Mouse (Mus musculus) brain, embryonic 14.5 days (tissue): ENCODE results near the gene 4933416C03Rik. TPM values are rescaled to one million over a fixed set of nuclear protein-coding genes. Genes with fewer than 3 reads are reported as not detected.

Experiments
- DNase-seq: peaks from one replicate; pipeline ENCODE4 v3.0.0-alpha.2; 2011; ENCODE audit warnings: low read depth
- CTCF ChIP-seq: fragments of 200-500 bp; IDR thresholded peaks from 2 replicates; pipeline ENCODE4 v1.5.1; 2012; ENCODE audit warnings: inconsistent platforms, mild to moderate bottlenecking, moderate library complexity, borderline replicate concordance; ENCODE audit not compliant: insufficient read depth, insufficient read length; ENCODE audit errors: extremely low read depth
- POLR2A ChIP-seq: fragments of 200-500 bp; IDR thresholded peaks from 2 replicates; pipeline ENCODE4 v1.6.1; 2012; ENCODE audit warnings: mild to moderate bottlenecking, inconsistent platforms, borderline replicate concordance; ENCODE audit not compliant: poor library complexity, insufficient read depth, insufficient read length, severe bottlenecking; ENCODE audit errors: extremely low read depth
- polyA plus RNA-seq: library from polyadenylated mRNA; depleted of rRNA; stranded (reverse); fragments of >200 nt; gene quantifications from 2 replicates; pipeline ENCODE4 v1.2.3, GENCODE M21; 2012; rRNA removed

The 4933416C03Rik gene
- polyA plus RNA-seq = not detected in 2 replicates

DNA sequence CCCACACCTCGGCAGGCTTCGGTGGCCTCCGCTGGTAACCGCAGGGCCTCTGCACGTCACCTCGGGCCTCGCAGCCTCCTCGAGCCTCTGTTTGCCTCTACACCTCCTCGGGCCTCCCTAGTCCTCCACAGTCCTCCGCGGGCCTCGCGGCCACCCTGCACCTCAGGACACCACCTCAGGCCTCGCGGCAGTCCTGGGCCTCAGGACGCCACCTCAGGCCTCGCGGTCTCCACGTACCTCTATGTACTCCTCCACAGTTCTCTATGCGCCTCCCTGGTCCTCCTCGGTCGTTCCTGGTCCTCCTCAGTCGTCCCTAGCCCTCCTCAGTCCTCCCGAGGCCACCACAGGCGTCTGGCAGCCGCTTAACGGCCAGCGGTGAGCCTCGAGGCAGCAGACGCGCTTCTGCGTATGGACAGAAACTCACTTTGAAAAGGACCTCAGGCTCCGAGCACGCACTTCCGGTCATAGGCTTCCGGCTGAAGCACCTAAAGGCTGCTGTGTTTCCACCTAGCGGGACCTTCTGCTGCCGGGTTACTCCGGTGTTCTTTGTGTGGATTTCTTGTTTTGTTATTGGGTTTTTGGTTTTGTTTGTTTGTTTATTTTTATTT is at the start of gene 4933416C03Rik:
Gene 4933416C03Rik (minus strand): TSS at position 51 of the 608 bp plus-strand sequence.
- DNase-seq = no peak
- TF ChIP-seq POLR2A (no peak), CTCF (no peak)

DNA sequence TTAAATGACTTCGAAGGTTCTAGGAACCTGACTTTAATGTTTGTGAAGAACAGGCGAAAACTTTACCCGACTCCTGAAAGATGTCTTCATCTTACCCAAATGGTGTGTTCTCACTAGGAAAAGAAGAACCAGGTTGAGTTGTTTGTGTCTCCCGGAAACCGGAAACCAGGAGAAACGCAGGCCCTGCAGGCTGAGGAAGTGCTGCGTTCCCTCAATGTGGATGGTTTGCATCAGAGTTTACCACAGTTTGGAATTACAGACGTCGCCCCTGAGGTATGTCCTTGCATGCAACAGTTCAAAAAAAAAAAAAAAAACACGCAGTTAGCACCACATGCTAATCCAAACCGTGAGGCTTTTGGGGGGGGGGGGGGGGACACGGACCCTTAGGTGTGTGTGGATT is 48.6 kb upstream of the 4933416C03Rik start:
- TF ChIP-seq CTCF (no peak), POLR2A (no peak)
- no peak for DNase-seq

- no peak for TF ChIP-seq CTCF
- no peak for TF ChIP-seq POLR2A
- no peak for DNase-seq
Observed at GRCm38 (mm10) chr10:116156699-116157098, 43.0 kb upstream of the 4933416C03Rik start.

- TF ChIP-seq POLR2A (no peak), CTCF (no peak)
- DNase-seq = no peak
Observed at GRCm38 (mm10) chr10:116154707-116155106, 41.0 kb upstream of the 4933416C03Rik start.

GRCm38 (mm10) chr10:116146091-116146490 is 32.4 kb upstream of the 4933416C03Rik start:
- TF ChIP-seq POLR2A (no peak), CTCF (no peak)
- peak; percentile 49 for DNase-seq

DNA sequence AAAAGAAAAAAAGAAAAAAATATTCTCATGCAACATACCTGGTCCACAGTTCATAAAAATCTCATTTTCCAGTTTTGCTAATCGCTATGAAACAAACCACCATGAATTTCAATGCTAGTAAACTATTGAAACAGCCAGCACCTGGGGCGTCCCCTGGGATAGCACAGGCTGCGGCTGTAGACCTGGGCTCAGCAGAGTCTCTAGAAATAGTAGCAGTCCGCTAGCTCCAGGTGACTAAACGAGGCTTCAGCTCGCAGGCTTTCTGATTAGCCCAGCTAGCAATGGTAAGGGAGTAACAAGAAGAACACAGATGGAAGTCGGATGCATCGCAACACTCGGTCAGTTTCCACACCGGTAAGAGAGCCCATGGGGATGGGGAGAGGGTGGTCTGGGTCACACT is 30.0 kb upstream of the 4933416C03Rik start:
- DNase-seq = no peak
- no peak for TF ChIP-seq CTCF
- TF ChIP-seq POLR2A = no peak

GRCm38 (mm10) chr10:116140226-116140625 is 26.5 kb upstream of the 4933416C03Rik start:
- DNase-seq = no peak
- TF ChIP-seq CTCF (no peak), POLR2A (no peak)

- TF ChIP-seq POLR2A (no peak), CTCF (no peak)
Observed at GRCm38 (mm10) chr10:116135187-116135586, 21.5 kb upstream of the 4933416C03Rik start.

DNA sequence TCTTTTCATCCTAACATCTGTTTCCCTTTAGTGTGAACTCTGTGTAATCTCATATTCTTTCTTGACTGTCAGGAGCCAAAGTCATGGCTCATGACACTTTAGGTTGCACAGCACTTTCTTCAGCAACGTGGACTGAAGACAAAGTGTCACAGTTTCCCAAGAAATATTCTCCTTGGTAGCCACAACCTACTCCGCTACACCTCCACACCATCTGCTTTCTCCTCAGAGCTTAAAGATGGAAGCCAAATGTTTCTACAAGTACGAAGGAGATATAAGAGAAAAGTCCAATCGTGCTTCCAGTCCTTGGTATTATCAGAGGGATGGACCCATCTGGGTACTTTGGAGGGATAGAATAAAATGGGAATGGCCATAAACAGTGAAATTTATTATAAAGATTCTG is 18.5 kb upstream of the 4933416C03Rik start:
- DNase-seq = no peak
- TF ChIP-seq POLR2A (no peak), CTCF (no peak)

More at GRCm38 (mm10) chr10:116135187-116135586, 21.5 kb upstream of the 4933416C03Rik start:
- no peak for DNase-seq

DNA sequence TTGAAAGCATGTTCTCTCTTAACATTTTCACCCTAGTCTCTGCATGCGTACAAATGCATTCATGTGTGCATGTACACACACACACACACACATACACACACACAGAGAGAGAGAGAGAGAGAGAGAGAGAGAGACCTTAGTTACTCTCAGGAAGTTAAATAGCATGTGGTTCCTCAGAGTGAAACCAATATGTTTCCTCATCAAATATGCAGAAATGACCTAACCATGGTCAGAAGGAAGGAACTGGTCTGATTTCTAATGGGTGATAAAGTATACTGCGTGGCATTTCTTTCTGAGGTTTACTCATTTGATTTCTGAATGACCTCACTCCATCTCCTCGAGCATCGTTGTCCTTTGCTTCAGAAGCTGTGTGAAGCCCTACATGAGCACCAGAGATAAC is 17.5 kb upstream of the 4933416C03Rik start:
- DNase-seq = no peak
- TF ChIP-seq POLR2A (no peak), CTCF (no peak)

- DNase-seq = no peak
- no peak for TF ChIP-seq POLR2A
- no peak for TF ChIP-seq CTCF
Observed at GRCm38 (mm10) chr10:116130401-116130800, 16.7 kb upstream of the 4933416C03Rik start.

DNA sequence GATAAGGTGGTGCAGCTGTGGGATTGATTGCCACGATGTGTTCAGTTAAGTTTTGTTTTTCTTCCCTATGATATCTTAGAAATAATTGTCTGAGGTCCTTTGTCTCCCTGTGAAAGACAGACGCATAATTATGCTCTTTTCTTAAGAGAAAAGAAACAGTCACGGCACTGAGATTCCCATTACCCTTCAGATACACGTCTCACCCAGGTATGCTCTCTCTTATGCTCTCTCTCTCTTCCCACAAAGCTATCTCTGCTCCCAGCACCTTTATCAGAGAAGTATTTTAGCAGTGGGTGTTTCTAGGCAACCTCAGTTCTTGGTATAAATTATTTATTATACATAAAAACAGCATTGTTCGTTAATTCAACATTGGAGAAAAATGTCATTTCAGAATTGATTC is 11.6 kb upstream of the 4933416C03Rik start:
- DNase-seq = no peak

More for the DNA sequence above, 11.6 kb upstream of the 4933416C03Rik start:
- TF ChIP-seq CTCF = no peak
- no peak for TF ChIP-seq POLR2A
